Mouse (Mus musculus) bone marrow, adult 2 months (tissue): ENCODE data around the gene Larp6. TPM values are rescaled to one million over a fixed set of nuclear protein-coding genes. Genes with fewer than 3 reads are reported as not detected.

ENCODE experiments used
- H3K27ac ChIP-seq: fragments of 200-500 bp; 2 replicates; pipeline ENCODE4 v1.5.1; 2012; ENCODE audit warnings: low read depth, mild to moderate bottlenecking, control low read depth, inconsistent platforms, low read length; ENCODE audit not compliant: control insufficient read depth, poor library complexity, insufficient read depth
- H3K4me1 ChIP-seq: fragments of 200-500 bp; 2 replicates; pipeline ENCODE4 v1.6.1; 2011; ENCODE audit warnings: low read length; ENCODE audit not compliant: control insufficient read depth, insufficient read depth
- H3K4me3 ChIP-seq: fragments of 200-500 bp; replicated peaks from 2 replicates; pipeline ENCODE3; 2011; ENCODE audit warnings: mild to moderate bottlenecking, low read depth, low read length, control low read depth; ENCODE audit not compliant: control insufficient read depth
- CTCF ChIP-seq: fragments of 200-500 bp; IDR thresholded peaks from 2 replicates; pipeline ENCODE4 v1.5.1; 2011; ENCODE audit warnings: low read length, control low read depth; ENCODE audit not compliant: control insufficient read depth, insufficient read depth
- POLR2A ChIP-seq: fragments of 200-500 bp; IDR thresholded peaks from 2 replicates; pipeline ENCODE4 v1.6.1; 2011; ENCODE audit warnings: low read depth, mild to moderate bottlenecking, control low read depth, low read length, borderline replicate concordance; ENCODE audit not compliant: control insufficient read depth
- WGBS: fragments of 180-500 bp; shearing (Covaris S2); methylation state at CpG from one replicate; pipeline ENCODE4 v1.1.7; 2018; 5-methylcytosine and 5-hydroxymethylcytosine counted together
- polyA plus RNA-seq: library from polyadenylated mRNA; stranded (reverse); fragments of >200 nt; gene quantifications from 2 replicates; pipeline ENCODE4 v1.2.4, GENCODE M21; 2011; ENCODE audit warnings: low replicate concordance; ENCODE audit not compliant: missing spikeins, insufficient read depth, insufficient read length

Larp6 gene
- polyA plus RNA-seq: not detected in 2 replicates

- Histone ChIP-seq H3K27ac (0 out of 2 replicates have a peak within 1 kb of the TSS, but pooled peaks have one; percentile 2), H3K4me1 (no peaks in the 10 kb centered on the region), H3K4me3 (no peak within 1 kb of the TSS)
- TF ChIP-seq POLR2A: no peak
- no peak for TF ChIP-seq CTCF
- 3% methylated on average over 63 of the region's 66 CpGs for WGBS
These were observed at the start of gene Larp6 for GRCm38 (mm10) chr9:60712771-60713541. Gene Larp6 (plus strand): TSS chr9:60712989.

DNA sequence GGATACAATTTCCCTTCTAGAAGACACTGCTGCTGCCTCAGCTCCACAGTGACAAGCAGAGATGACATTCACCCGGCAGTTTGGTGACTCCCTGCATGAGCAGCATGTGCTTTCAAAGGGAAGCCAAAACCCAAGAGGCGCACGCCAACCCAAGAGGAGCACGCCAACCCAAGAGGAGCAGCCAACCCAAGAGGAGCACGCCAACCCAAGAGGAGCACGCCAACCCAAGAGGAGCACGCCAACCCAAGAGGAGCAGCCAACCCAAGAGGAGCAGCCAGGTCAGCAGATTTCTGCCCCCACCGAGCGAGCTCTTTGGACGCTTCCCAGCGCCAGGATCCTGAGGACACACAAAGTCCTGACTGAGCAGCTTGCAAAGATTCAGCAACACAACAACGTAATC, 48.4 kb upstream of the Larp6 start:
- Histone ChIP-seq H3K4me1 (no peaks in the 10 kb centered on the region), H3K27ac (no peak overlapping the region), H3K4me3 (no peak overlapping the region)
- TF ChIP-seq POLR2A: no peak
- TF ChIP-seq CTCF: no peak
- 91% methylated on average over 12 of the region's 12 CpGs for WGBS

DNA sequence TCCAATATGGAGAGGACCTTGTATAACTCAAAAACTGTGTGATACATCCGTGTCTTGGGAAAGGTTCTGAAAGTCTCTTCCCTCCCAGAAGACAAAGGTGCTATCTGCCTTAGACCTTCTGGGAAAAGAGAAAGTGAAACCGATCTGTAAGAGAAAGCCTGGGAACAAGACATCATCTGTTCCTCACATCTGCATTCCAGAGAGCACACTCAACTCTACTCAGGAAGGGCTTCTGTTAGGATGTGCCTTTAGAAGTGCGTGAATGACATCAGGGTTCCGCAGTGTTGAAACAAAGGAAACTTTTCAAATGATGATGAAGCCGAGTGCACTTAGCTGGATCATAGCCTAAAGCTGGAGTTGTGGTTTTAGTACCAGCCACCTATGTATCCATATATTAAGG, 47.9 kb upstream of the Larp6 start:
- TF ChIP-seq CTCF (no peak), POLR2A (no peak)
- Histone ChIP-seq H3K4me3 (no peak overlapping the region), H3K4me1 (no peaks in the 10 kb centered on the region), H3K27ac (no peak overlapping the region)
- 88% methylated on average over 5 of the region's 5 CpGs for WGBS

- WGBS: 73% methylated on average over 3 of the region's 3 CpGs
- no peak overlapping the region for H3K27ac ChIP-seq
- TF ChIP-seq POLR2A: no peak
- TF ChIP-seq CTCF: no peak
- H3K4me1 ChIP-seq: no peaks in the 10 kb centered on the region
- no peak overlapping the region for H3K4me3 ChIP-seq
These were observed 47.3 kb upstream of the Larp6 start for GRCm38 (mm10) chr9:60665535-60665934.

DNA sequence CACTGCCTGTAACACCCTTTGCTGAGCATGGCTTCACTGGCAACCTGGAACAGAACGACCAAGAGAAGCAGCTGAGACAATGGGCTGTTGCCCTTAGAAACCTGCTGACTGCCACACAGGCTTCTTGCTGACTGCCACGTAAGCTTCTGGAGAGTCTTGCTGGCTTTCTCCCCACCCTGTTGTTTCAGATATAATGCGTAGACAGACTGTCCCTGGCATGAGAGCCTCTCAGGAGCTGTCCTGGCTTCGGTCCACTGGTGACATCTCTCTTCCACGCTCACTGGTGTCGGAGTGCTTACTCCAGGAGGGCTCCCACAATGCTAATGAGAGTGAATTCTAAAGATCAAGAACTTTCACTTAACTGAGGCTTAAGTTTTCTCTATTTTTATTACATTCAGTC, 43.9 kb upstream of the Larp6 start:
- 81% methylated on average over 6 of the region's 6 CpGs for WGBS
- no peak overlapping the region for H3K27ac ChIP-seq
- H3K4me3 ChIP-seq: no peak overlapping the region
- no peak for TF ChIP-seq CTCF
- no peak for TF ChIP-seq POLR2A
- H3K4me1 ChIP-seq: no peaks in the 10 kb centered on the region

DNA sequence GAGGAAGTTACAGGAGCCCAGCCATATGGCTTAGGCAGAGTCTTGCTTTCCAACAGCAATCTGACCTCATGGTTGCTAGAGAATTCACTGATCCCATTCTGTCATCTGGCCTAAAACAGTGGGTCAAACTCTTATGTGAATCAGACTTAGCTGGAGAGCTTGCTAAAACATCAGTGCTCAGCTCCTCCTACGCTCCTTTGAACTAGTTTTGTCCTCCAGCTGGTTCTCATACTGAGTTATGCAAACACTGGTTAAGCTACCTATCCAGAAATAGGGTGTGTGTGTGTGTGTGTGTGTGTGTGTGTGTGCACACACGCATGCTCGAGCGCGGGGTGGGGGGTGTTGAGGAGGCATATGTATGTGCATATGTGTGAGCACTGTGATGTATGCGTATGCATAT, 40.2 kb upstream of the Larp6 start:
- TF ChIP-seq POLR2A (no peak), CTCF (no peak)
- Histone ChIP-seq H3K27ac (no peak overlapping the region), H3K4me1 (no peaks in the 10 kb centered on the region), H3K4me3 (no peak overlapping the region)
- WGBS: 85% methylated on average over 6 of the region's 6 CpGs

- H3K27ac ChIP-seq: no peak overlapping the region
- TF ChIP-seq CTCF: 0 out of 2 replicates have a peak, but pooled peaks have one; percentile 17
- no peak for TF ChIP-seq POLR2A
- H3K4me1 ChIP-seq: no peaks in the 10 kb centered on the region
- no peak overlapping the region for H3K4me3 ChIP-seq
These were observed 38.0 kb upstream of the Larp6 start for GRCm38 (mm10) chr9:60674780-60675179.

DNA sequence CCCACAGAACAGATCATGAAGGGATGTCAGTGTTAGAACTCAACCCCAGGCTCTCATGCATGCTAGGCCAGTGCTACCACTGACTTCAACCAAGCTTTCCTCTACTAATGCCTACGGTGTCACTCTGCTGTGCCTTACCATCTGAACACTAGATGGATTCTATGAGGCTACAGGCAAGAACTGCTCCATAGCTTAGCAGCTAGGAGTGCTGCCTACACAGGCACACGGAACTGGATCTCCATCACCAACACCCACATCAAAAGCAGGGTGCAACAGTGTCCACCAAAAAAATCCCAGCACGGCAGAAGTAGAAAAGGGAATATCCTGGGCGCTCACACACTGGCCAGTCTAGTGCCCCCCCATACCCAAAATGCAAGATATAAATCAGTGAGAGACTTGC, 36.4 kb upstream of the Larp6 start:
- Histone ChIP-seq H3K4me3 (no peak overlapping the region), H3K4me1 (no peaks in the 10 kb centered on the region), H3K27ac (no peak overlapping the region)
- WGBS: 83% methylated on average over 4 of the region's 4 CpGs
- no peak for TF ChIP-seq POLR2A
- TF ChIP-seq CTCF: no peak

DNA sequence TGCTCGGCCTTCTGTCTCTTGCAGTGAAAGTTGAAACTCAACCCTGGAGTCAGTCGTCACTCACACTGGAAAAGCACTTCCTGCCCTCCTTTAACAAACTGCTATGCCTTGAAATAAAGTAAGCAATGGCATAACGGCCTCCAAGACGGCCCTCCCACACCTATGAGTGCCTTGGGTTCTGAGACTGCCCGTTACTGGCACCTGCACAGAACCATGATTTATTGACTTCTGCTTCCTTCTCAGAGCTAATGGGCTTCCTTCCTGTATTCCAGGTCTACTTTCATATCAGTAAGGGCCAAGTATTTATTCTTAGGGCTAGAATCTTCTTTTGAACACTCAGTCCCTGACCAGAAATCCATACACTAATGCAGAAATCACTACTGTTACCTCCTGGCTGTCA, 33.9 kb upstream of the Larp6 start:
- TF ChIP-seq CTCF (no peak), POLR2A (no peak)
- Histone ChIP-seq H3K4me3 (no peak overlapping the region), H3K27ac (no peak overlapping the region), H3K4me1 (no peaks in the 10 kb centered on the region)
- 9% methylated on average over 5 of the region's 5 CpGs for WGBS
